Mouse (Mus musculus): ENCODE data around the gene Cd68. TPM values are rescaled to one million over a fixed set of nuclear protein-coding genes. Genes with fewer than 3 reads are reported as not detected.
"Not testable (repeated sequence)": the region's sequence is repeated elsewhere in the genome, so short reads cannot be mapped to it uniquely, and the experiment has no call there.

Cd68 gene
- 10 to 100 TPM; 11.6 to 12.2 TPM for total RNA-seq (2021)

GRCm38 (mm10) chr11:69665961-69666664 lies at the start of gene Cd68:
Gene Cd68 (minus strand): TSS chr11:69666153.
- intact Hi-C loops (cut with DNase I): no loop called here
- peak in 1 of 2 experiments; percentile 68 for DNase-seq (ENCODE audit: extremely low spot score in 1 of 2, low spot score in 2 of 2)

- DNase-seq (ENCODE audit: extremely low spot score in 1 of 2, low spot score in 2 of 2): peak in 1 of 2 experiments; percentile 44
- intact Hi-C loops (cut with DNase I): loop anchor here (5.0 kb wide), 1 partner anchor 33 kb away; the partner anchor contains the start of gene Senp3
These were observed 49.5 kb upstream of the Cd68 start for GRCm38 (mm10) chr11:69715482-69715881.

GRCm38 (mm10) chr11:69714636-69715329 lies 48.8 kb upstream of the Cd68 start:
- DNase-seq (ENCODE audit: extremely low spot score in 1 of 2, low spot score in 2 of 2): peak in 1 of 2 experiments; percentile 37
- intact Hi-C loops (cut with DNase I): loop anchor here (5.0 kb wide), 1 partner anchor 32 kb away; the partner anchor contains the start of gene Senp3

GRCm38 (mm10) chr11:69712954-69713672 lies 47.2 kb upstream of the Cd68 start:
- DNase-seq (ENCODE audit: extremely low spot score in 1 of 2, low spot score in 2 of 2): no peak
- intact Hi-C loops (cut with DNase I): no loop called here

- DNase-seq (ENCODE audit: extremely low spot score in 1 of 2, low spot score in 2 of 2): no peak
- intact Hi-C loops (cut with DNase I): no loop called here
These were observed 45.1 kb upstream of the Cd68 start for GRCm38 (mm10) chr11:69711082-69711481.

GRCm38 (mm10) chr11:69710470-69710869 lies 44.5 kb upstream of the Cd68 start:
- intact Hi-C loops (cut with DNase I): no loop called here
- DNase-seq (ENCODE audit: extremely low spot score in 1 of 2, low spot score in 2 of 2): no peak

GRCm38 (mm10) chr11:69709554-69710446 lies 43.8 kb upstream of the Cd68 start:
- DNase-seq (ENCODE audit: extremely low spot score in 1 of 2, low spot score in 2 of 2): no peak
- intact Hi-C loops (cut with DNase I): no loop called here

GRCm38 (mm10) chr11:69708614-69709265 lies 42.8 kb upstream of the Cd68 start:
- no peak for DNase-seq (ENCODE audit: extremely low spot score in 1 of 2, low spot score in 2 of 2)
- intact Hi-C loops (cut with DNase I): no loop called here

GRCm38 (mm10) chr11:69707873-69708381 lies 42.0 kb upstream of the Cd68 start:
- intact Hi-C loops (cut with DNase I): no loop called here
- no peak for DNase-seq (ENCODE audit: extremely low spot score in 1 of 2, low spot score in 2 of 2)

GRCm38 (mm10) chr11:69707480-69707847 lies 41.5 kb upstream of the Cd68 start:
- intact Hi-C loops (cut with DNase I): no loop called here
- no peak for DNase-seq (ENCODE audit: extremely low spot score in 1 of 2, low spot score in 2 of 2)

GRCm38 (mm10) chr11:69706775-69707479 lies 41.0 kb upstream of the Cd68 start:
- DNase-seq (ENCODE audit: extremely low spot score in 1 of 2, low spot score in 2 of 2): peak in 1 of 2 experiments; percentile 68
- intact Hi-C loops (cut with DNase I): no loop called here

- intact Hi-C loops (cut with DNase I): no loop called here
- no peak for DNase-seq (ENCODE audit: extremely low spot score in 1 of 2, low spot score in 2 of 2)
These were observed 38.7 kb upstream of the Cd68 start for GRCm38 (mm10) chr11:69704613-69705010.

GRCm38 (mm10) chr11:69703814-69704612 lies 38.1 kb upstream of the Cd68 start:
- intact Hi-C loops (cut with DNase I): no loop called here
- DNase-seq (ENCODE audit: extremely low spot score in 1 of 2, low spot score in 2 of 2): no peak

- intact Hi-C loops (cut with DNase I); DNase-seq (ENCODE audit: extremely low spot score in 1 of 2, low spot score in 2 of 2): not testable (repeated sequence)
These were observed 37.4 kb upstream of the Cd68 start for GRCm38 (mm10) chr11:69703381-69703780.

GRCm38 (mm10) chr11:69702886-69703285 lies 36.9 kb upstream of the Cd68 start:
- DNase-seq (ENCODE audit: extremely low spot score in 1 of 2, low spot score in 2 of 2); intact Hi-C loops (cut with DNase I): not testable (repeated sequence)

- intact Hi-C loops (cut with DNase I): no loop called here
These were observed 33.6 kb upstream of the Cd68 start for GRCm38 (mm10) chr11:69699595-69699994.

GRCm38 (mm10) chr11:69698574-69698973 lies 32.6 kb upstream of the Cd68 start:
- intact Hi-C loops (cut with DNase I): no loop called here
- DNase-seq (ENCODE audit: extremely low spot score in 1 of 2, low spot score in 2 of 2): no peak

More at GRCm38 (mm10) chr11:69699595-69699994, 33.6 kb upstream of the Cd68 start:
- DNase-seq (ENCODE audit: extremely low spot score in 1 of 2, low spot score in 2 of 2): no peak

Measured in left cerebral cortex, postnatal 10 days (tissue).